Mouse (Mus musculus) heart, adult 2 months (tissue): ENCODE results near the gene Rapgef2.

ENCODE experiments used
- CTCF ChIP-seq: fragments of 200-600 bp; IDR thresholded peaks from 2 replicates; pipeline ENCODE4 v1.8.1; 2022; ENCODE audit warnings: antibody characterized with exemption, mild to moderate bottlenecking, moderate library complexity
- EP300 ChIP-seq: fragments of 200-500 bp; IDR thresholded peaks from 2 replicates; pipeline ENCODE4 v1.6.1; 2011; ENCODE audit warnings: low read depth, low read length, control low read depth; ENCODE audit not compliant: insufficient read depth

GRCm38 (mm10) chr3:79039008-79039407, 247.3 kb downstream of the Rapgef2 start:
- TF ChIP-seq EP300, result no peak
- no peak for TF ChIP-seq CTCF
